Mouse (Mus musculus): ENCODE results near the gene Enox1.

Enox1 gene

GRCm38 (mm10) chr14:77371977-77372376 lies 215.4 kb downstream of the Enox1 start:
- DNase-seq (ENCODE audit: low spot score): no peak

- DNase-seq (ENCODE audit: low spot score): no peak
Measured at GRCm38 (mm10) chr14:77373119-77373518, 216.6 kb downstream of the Enox1 start.

- DNase-seq (ENCODE audit: low spot score): no peak
Measured at GRCm38 (mm10) chr14:77375054-77375453, 218.5 kb downstream of the Enox1 start.

- no peak for DNase-seq (ENCODE audit: low spot score)
Measured at GRCm38 (mm10) chr14:77375618-77376017, 219.1 kb downstream of the Enox1 start.

GRCm38 (mm10) chr14:77376731-77377130 lies 220.2 kb downstream of the Enox1 start:
- DNase-seq (ENCODE audit: low spot score): no peak

- no peak for DNase-seq (ENCODE audit: low spot score)
Measured at GRCm38 (mm10) chr14:77377439-77377838, 220.9 kb downstream of the Enox1 start.

GRCm38 (mm10) chr14:77377873-77378272 lies 221.3 kb downstream of the Enox1 start:
- DNase-seq (ENCODE audit: low spot score): no peak

GRCm38 (mm10) chr14:77381532-77381931 lies 225.0 kb downstream of the Enox1 start:
- no peak for DNase-seq (ENCODE audit: low spot score)

GRCm38 (mm10) chr14:77385621-77386020 lies 229.1 kb downstream of the Enox1 start:
- DNase-seq (ENCODE audit: low spot score): peak; percentile 69

GRCm38 (mm10) chr14:77387877-77388276 lies 231.3 kb downstream of the Enox1 start:
- no peak for DNase-seq (ENCODE audit: low spot score)

- DNase-seq (ENCODE audit: low spot score): no peak
Measured at GRCm38 (mm10) chr14:77389276-77389675, 232.7 kb downstream of the Enox1 start.

GRCm38 (mm10) chr14:77392476-77392875 lies 235.9 kb downstream of the Enox1 start:
- DNase-seq (ENCODE audit: low spot score): no peak

- peak; percentile 37 for DNase-seq (ENCODE audit: low spot score)
Measured at GRCm38 (mm10) chr14:77406241-77407114, 249.9 kb downstream of the Enox1 start.

- DNase-seq (ENCODE audit: low spot score): no peak
Measured at GRCm38 (mm10) chr14:77409271-77409940, 252.8 kb downstream of the Enox1 start.

GRCm38 (mm10) chr14:77410354-77410753 lies 253.8 kb downstream of the Enox1 start:
- DNase-seq (ENCODE audit: low spot score): no peak

- no peak for DNase-seq (ENCODE audit: low spot score)
Measured at GRCm38 (mm10) chr14:77413106-77413505, 256.5 kb downstream of the Enox1 start.

GRCm38 (mm10) chr14:77416358-77416757 lies 259.8 kb downstream of the Enox1 start:
- no peak for DNase-seq (ENCODE audit: low spot score)

GRCm38 (mm10) chr14:77421031-77421430 lies 264.5 kb downstream of the Enox1 start:
- DNase-seq (ENCODE audit: low spot score): no peak

GRCm38 (mm10) chr14:77423194-77423593 lies 266.6 kb downstream of the Enox1 start:
- no peak for DNase-seq (ENCODE audit: low spot score)

- DNase-seq (ENCODE audit: low spot score): no peak
Measured at GRCm38 (mm10) chr14:77439426-77439825, 282.9 kb downstream of the Enox1 start.

GRCm38 (mm10) chr14:77440805-77441204 lies 284.2 kb downstream of the Enox1 start:
- DNase-seq (ENCODE audit: low spot score): no peak

GRCm38 (mm10) chr14:77441541-77441940 lies 285.0 kb downstream of the Enox1 start:
- no peak for DNase-seq (ENCODE audit: low spot score)

GRCm38 (mm10) chr14:77448001-77448400 lies 291.4 kb downstream of the Enox1 start:
- DNase-seq (ENCODE audit: low spot score): no peak
